8 mouse cellular contexts compared by ENCODE assay signal in the genomic region with DNA sequence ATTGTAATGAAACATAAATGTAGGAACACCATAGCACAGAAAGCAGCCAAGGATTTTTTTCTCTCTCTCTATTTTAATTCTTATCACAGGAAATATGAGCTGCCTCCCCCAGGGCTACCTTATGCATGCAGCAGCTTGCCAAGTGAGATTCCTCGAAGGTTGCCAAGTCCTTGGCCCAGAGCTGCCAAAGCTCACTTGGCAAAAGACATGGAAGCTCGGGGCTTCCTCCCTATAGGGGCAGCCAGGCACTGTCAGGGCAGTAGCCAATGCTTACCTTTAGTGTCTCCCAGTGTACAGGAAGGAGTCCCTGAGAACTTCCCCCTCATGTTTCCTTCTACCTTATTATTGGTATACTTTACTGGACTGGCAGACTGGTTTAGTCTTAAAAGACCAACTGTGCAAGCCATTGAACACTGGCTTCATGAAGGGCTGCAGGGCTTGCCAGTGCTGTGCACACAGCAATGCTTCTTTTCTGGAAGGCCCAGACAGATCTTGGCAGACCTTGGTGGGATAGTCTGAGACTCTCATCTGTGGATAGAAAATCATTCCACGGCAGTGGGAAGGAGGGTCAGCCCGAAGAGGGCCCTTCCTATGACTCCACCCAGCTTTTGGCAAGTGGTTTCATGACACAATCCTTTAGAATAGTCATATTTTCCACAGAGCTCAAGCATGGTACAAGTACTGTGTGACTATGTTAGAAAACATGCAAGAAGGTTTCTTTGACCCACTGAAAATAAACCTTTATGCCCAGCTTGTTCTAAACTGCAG. TPM values are rescaled to one million over a fixed set of nuclear protein-coding genes. Genes with fewer than 3 reads are reported as not detected.
A peak's percentile ranks its signal among the peaks of the same experiment; 100 is the strongest.
DNase-seq lines count a peak whose midpoint lies in the region; ATAC-seq and TF ChIP-seq lines count a peak whose summit lies in the region.
"Had no signal": no experiment of that assay in that cellular context is flagged by ENCODE, and none has a peak within 500 bp of the region (broad histone marks: within the 10 kb centered on the region; RNA-seq: fewer than 3 reads in every experiment).

No protein-coding gene starts in this region.

- H3K27ac ChIP-seq in lung, embryonic 16.5 days (ENCODE audit: low read length) = no peak overlapping the region
- peak overlapping the region; percentile 28 for H3K27ac ChIP-seq in embryonic facial prominence, embryonic 15.5 days (replicated peaks)
- H3K27ac ChIP-seq in liver, postnatal 0 days (ENCODE audit: low read depth) = no peak overlapping the region
- H3K27ac ChIP-seq: limb, embryonic 12.5 days had no signal

- 52% methylated on average over 4 of the region's 4 CpGs for WGBS in lung, embryonic 16.5 days
- WGBS in lung, adult 2 months = 22% methylated on average over 4 of the region's 4 CpGs
- 53% methylated on average over 4 of the region's 4 CpGs for WGBS in embryonic facial prominence, embryonic 15.5 days
- WGBS in liver, postnatal 0 days (ENCODE audit: insufficient replicate concordance) = 65% methylated on average over 4 of the region's 4 CpGs

- H3K27me3 ChIP-seq in lung, embryonic 16.5 days (ENCODE audit: control insufficient read depth, insufficient read depth, low read depth, low read length) = no peaks in the 10 kb centered on the region
- H3K27me3 ChIP-seq in embryonic facial prominence, embryonic 15.5 days = no peaks in the 10 kb centered on the region
- no peaks in the 10 kb centered on the region for H3K27me3 ChIP-seq in liver, postnatal 0 days (ENCODE audit: insufficient read depth, low read length)
- H3K27me3 ChIP-seq: limb, embryonic 12.5 days had no signal

- no peak for TF ChIP-seq CTCF in lung, adult 2 months (IDR thresholded peaks at IDR 0.05; ENCODE audit: insufficient read depth, low read length)
- TF ChIP-seq CTCF in liver, postnatal 0 days (IDR thresholded peaks at IDR 0.05; ENCODE audit: low read depth) = no peak

- no peak overlapping the region for H3K4me2 ChIP-seq in lung, embryonic 16.5 days (ENCODE audit: low read depth, low read length)
- no peak overlapping the region for H3K4me2 ChIP-seq in embryonic facial prominence, embryonic 15.5 days (replicated peaks)
- no peak overlapping the region for H3K4me2 ChIP-seq in liver, postnatal 0 days (ENCODE audit: low read depth, low read length)
- H3K4me2 ChIP-seq: limb, embryonic 12.5 days had no signal

- no peak overlapping the region for H3K9ac ChIP-seq in lung, embryonic 16.5 days (ENCODE audit: low read length)
- no peak overlapping the region for H3K9ac ChIP-seq in embryonic facial prominence, embryonic 15.5 days
- H3K9ac ChIP-seq in liver, postnatal 0 days (replicated peaks) = no peak overlapping the region
- H3K9ac ChIP-seq: limb, embryonic 12.5 days had no signal

- H3K4me1 ChIP-seq in lung, embryonic 16.5 days (replicated peaks; ENCODE audit: control insufficient read depth, insufficient read depth, low read length) = 0 out of 2 replicates have a peak, but pooled peaks cover 3% of the 10 kb centered on the region
- peaks cover 5% of the 10 kb centered on the region for H3K4me1 ChIP-seq in lung, adult 2 months (ENCODE audit: control insufficient read depth, insufficient read depth, low read length)
- peaks cover 6% of the 10 kb centered on the region; the same call in 1 of the 2 replicates for H3K4me1 ChIP-seq in embryonic facial prominence, embryonic 15.5 days
- no peaks in the 10 kb centered on the region for H3K4me1 ChIP-seq in liver, postnatal 0 days (ENCODE audit: insufficient read depth)
- H3K4me1 ChIP-seq: limb, embryonic 12.5 days had no signal

- TF ChIP-seq EP300 in liver, postnatal 0 days (IDR thresholded peaks at IDR 0.05; ENCODE audit: low read depth) = no peak

- H3K4me3 ChIP-seq in lung, embryonic 16.5 days (ENCODE audit: low read length) = no peak overlapping the region
- H3K4me3 ChIP-seq in lung, adult 2 months (replicated peaks; ENCODE audit: extremely low read depth, low read depth, low read length) = no peak overlapping the region
- H3K4me3 ChIP-seq in embryonic facial prominence, embryonic 15.5 days (replicated peaks) = no peak overlapping the region
- no peak overlapping the region for H3K4me3 ChIP-seq in liver, postnatal 0 days (ENCODE audit: low read depth, low read length)
- H3K4me3 ChIP-seq: limb, embryonic 12.5 days had no signal

- TF ChIP-seq POLR2A in lung, adult 2 months (IDR thresholded peaks at IDR 0.05; ENCODE audit: borderline replicate concordance, extremely low read depth, low read depth, low read length) = no peak

- DNase-seq in lung, adult 2 months = no peak
- peak; percentile 76 for DNase-seq in lung, postnatal 10 days
- DNase-seq in liver, postnatal 0 days = no peak

- H3K9me3 ChIP-seq in lung, embryonic 16.5 days (ENCODE audit: control insufficient read depth, low read length) = no peaks in the 10 kb centered on the region
- H3K9me3 ChIP-seq in embryonic facial prominence, embryonic 15.5 days (replicated peaks) = no peaks in the 10 kb centered on the region
- no peaks in the 10 kb centered on the region for H3K9me3 ChIP-seq in liver, postnatal 0 days (ENCODE audit: low read length)
- H3K9me3 ChIP-seq: limb, embryonic 12.5 days had no signal

- ATAC-seq in lung, embryonic 16.5 days (ENCODE audit: low read depth) = peak; percentile 67
- ATAC-seq in cerebellum, adult (ENCODE audit: insufficient number of reproducible peaks, low FRiP score, low TSS enrichment) = peak; percentile 92
- peak; percentile 46; the same call in 1 of the 2 replicates for ATAC-seq in embryonic facial prominence, embryonic 15.5 days (ENCODE audit: insufficient number of reproducible peaks, low FRiP score, low TSS enrichment, low read depth)
- ATAC-seq in erythroblast, adult 5-6 weeks (replicated peaks; ENCODE audit: low FRiP score, poor library complexity, severe bottlenecking) = no peak
- ATAC-seq in liver, postnatal 0 days = no peak

- no peaks in the 10 kb centered on the region for H3K36me3 ChIP-seq in lung, embryonic 16.5 days (ENCODE audit: control insufficient read depth, insufficient read depth, low read length)
- no peaks in the 10 kb centered on the region for H3K36me3 ChIP-seq in embryonic facial prominence, embryonic 15.5 days
- H3K36me3 ChIP-seq in liver, postnatal 0 days (replicated peaks; ENCODE audit: insufficient read depth, low read length) = no peaks in the 10 kb centered on the region
- H3K36me3 ChIP-seq: limb, embryonic 12.5 days had no signal

RNA-seq across cellular contexts. Expression of gene Zcchc2, which starts 53.0 kb away (rescaled TPM):
- 1.9 and 2.3 TPM in 2 replicates for polyA plus RNA-seq in lung, embryonic 16.5 days (2015; fragmentation: Nextera tagmentation; extraction: Ambion mirVana)
- 13.6 TPM in 2 replicates for polyA plus RNA-seq in lung, adult 2 months (2012; rRNA removed)
- polyA plus RNA-seq in embryonic facial prominence, embryonic 15.5 days (2015; fragmentation: Nextera tagmentation; extraction: Ambion mirVana) = 2.4 and 2.6 TPM in 2 replicates
- total RNA-seq in erythroblast, adult 5-6 weeks (2015; ENCODE audit: low replicate concordance) = 4.2 and 15.7 TPM in 2 replicates
- total RNA-seq in erythroblast, adult 5-6 weeks (2017; ENCODE audit: low replicate concordance) = 2.8 and 3.2 TPM in 2 replicates
- polyA plus RNA-seq in liver, postnatal 0 days (2015; fragmentation: Nextera tagmentation; extraction: Ambion mirVana) = 1.4 and 1.6 TPM in 2 replicates

Comparison
In these comparisons a context has a peak if more than half of its experiments do, and no peak if none do; other contexts are left out.
1. ATAC-seq: peak in lung, embryonic 16.5 days (single experiment), cerebellum, adult (single experiment) and embryonic facial prominence, embryonic 15.5 days (single experiment); none in erythroblast, adult 5-6 weeks (single experiment) and liver, postnatal 0 days (single experiment).